Mouse (Mus musculus) MEL (cell line): Measurements from ENCODE around the gene Gm21885. TPM values are rescaled to one million over a fixed set of nuclear protein-coding genes. Genes with fewer than 3 reads are reported as not detected.

Source experiments
- DNase-seq: peaks from one replicate; pipeline ENCODE4 v3.0.0; 2011; ENCODE audit warnings: low read depth, low spot score
- H3K27ac ChIP-seq: 2 replicates; pipeline ENCODE4 v1.5.1; 2012; ENCODE audit warnings: low read depth, mild to moderate bottlenecking, control low read depth, low read length, moderate library complexity; ENCODE audit not compliant: control insufficient read depth
- H3K27me3 ChIP-seq, 2 experiments: fragments of 150-350 bp in 1 of 2; sonication (generic) in 1 of 2; 2 replicates each; pipeline ENCODE4 v1.6.1; 2012; ENCODE audit warnings: low read length in 2 of 2, mild to moderate bottlenecking in 2 of 2, improper control_type of control experiment in 1 of 2, moderate library complexity in 1 of 2; ENCODE audit not compliant: insufficient read depth in 2 of 2, control insufficient read depth in 1 of 2
- H3K36me3 ChIP-seq, 2 experiments: 2 replicates each; pipeline ENCODE4 v1.6.1; 2012 to 2014; ENCODE audit warnings: low read length in 2 of 2, improper control_type of control experiment in 1 of 2, inconsistent platforms in 1 of 2, mild to moderate bottlenecking in 1 of 2; ENCODE audit not compliant: insufficient read depth in 2 of 2, control insufficient read depth in 1 of 2
- H3K4me1 ChIP-seq, 2 experiments: fragments of 150-350 bp in 1 of 2; sonication (generic) in 1 of 2; 2 replicates each; pipeline ENCODE4 v1.6.1; 2012; ENCODE audit warnings: low read length in 2 of 2, improper control_type of control experiment in 1 of 2, mild to moderate bottlenecking in 1 of 2; ENCODE audit not compliant: insufficient read depth in 2 of 2, control insufficient read depth in 1 of 2
- H3K4me3 ChIP-seq, 2 experiments: fragments of 150-350 bp in 1 of 2; sonication (generic) in 1 of 2; 2 replicates each; pipeline ENCODE4 v1.5.1; 2012; ENCODE audit warnings: low read depth in 2 of 2, low read length in 2 of 2, mild to moderate bottlenecking in 2 of 2, moderate library complexity in 2 of 2, control low read depth in 1 of 2, improper control_type of control experiment in 1 of 2; ENCODE audit not compliant: control insufficient read depth in 1 of 2, insufficient read depth in 1 of 2
- H3K79me2 ChIP-seq: 2 replicates; pipeline ENCODE4 v1.6.1; 2012; ENCODE audit warnings: mild to moderate bottlenecking, low read length, moderate library complexity; ENCODE audit not compliant: control insufficient read depth, poor library complexity, insufficient read depth
- H3K9ac ChIP-seq: 2 replicates; pipeline ENCODE4 v1.6.1; 2012; ENCODE audit warnings: low read depth, mild to moderate bottlenecking, control low read depth, low read length, moderate library complexity; ENCODE audit not compliant: control insufficient read depth, poor library complexity, severe bottlenecking
- H3K9me3 ChIP-seq: fragments of 150-350 bp; sonication (generic); replicated peaks from 2 replicates; pipeline ENCODE4 v1.6.1; 2012; ENCODE audit warnings: mild to moderate bottlenecking, low read length, improper control_type of control experiment, moderate library complexity; ENCODE audit not compliant: insufficient read depth
- BHLHE40 ChIP-seq: IDR thresholded peaks from 2 replicates; pipeline ENCODE4 v1.6.1; 2012; ENCODE audit warnings: low read depth, mild to moderate bottlenecking, inconsistent platforms, low read length, improper control_type of control experiment, borderline replicate concordance
- CHD2 ChIP-seq: IDR thresholded peaks from 2 replicates; pipeline ENCODE4 v1.6.1; 2011; ENCODE audit warnings: low read length, improper control_type of control experiment
- CTCF ChIP-seq, 3 experiments: IDR thresholded peaks in 2 of 3; conservative IDR thresholded peaks in 1 of 3; 2 replicates each; pipeline ENCODE4 v1.5.1; 2011 to 2012; ENCODE audit warnings: low read length in 3 of 3, low read depth in 2 of 3, mild to moderate bottlenecking in 2 of 3, improper control_type of control experiment in 1 of 3, inconsistent platforms in 1 of 3, mixed read lengths in 1 of 3, moderate library complexity in 1 of 3; ENCODE audit not compliant: control insufficient read depth in 1 of 3, insufficient read depth in 1 of 3, poor library complexity in 1 of 3, severe bottlenecking in 1 of 3
- E2F4 ChIP-seq: IDR thresholded peaks from 2 replicates; pipeline ENCODE4 v1.6.1; 2011; ENCODE audit warnings: low read depth, low read length, improper control_type of control experiment, borderline replicate concordance
- ELF1 ChIP-seq: IDR thresholded peaks from 2 replicates; pipeline ENCODE4 v1.6.1; 2014; ENCODE audit warnings: low read depth, mild to moderate bottlenecking, inconsistent platforms, low read length, improper control_type of control experiment, moderate library complexity
- EP300 ChIP-seq, 2 experiments: IDR thresholded peaks; 2 replicates each; pipeline ENCODE4 v1.6.1; 2011; ENCODE audit warnings: improper control_type of control experiment in 2 of 2, low read length in 2 of 2, low read depth in 1 of 2, mild to moderate bottlenecking in 1 of 2
- ETS1 ChIP-seq: IDR thresholded peaks from 2 replicates; pipeline ENCODE4 v1.6.1; 2012; ENCODE audit warnings: low read depth, mild to moderate bottlenecking, inconsistent platforms, low read length, improper control_type of control experiment, moderate library complexity
- GABPA ChIP-seq: IDR thresholded peaks from 2 replicates; pipeline ENCODE4 v1.6.1; 2012; ENCODE audit warnings: low read depth, mild to moderate bottlenecking, inconsistent platforms, low read length, improper control_type of control experiment, moderate library complexity
- GATA1 ChIP-seq: IDR thresholded peaks from 2 replicates; pipeline ENCODE4 v1.6.1; 2011; ENCODE audit warnings: low read depth, low read length, improper control_type of control experiment
- HCFC1 ChIP-seq: IDR thresholded peaks from 2 replicates; pipeline ENCODE4 v1.6.1; 2012; ENCODE audit warnings: low read depth, mild to moderate bottlenecking, inconsistent platforms, low read length, improper control_type of control experiment, moderate library complexity
- JUND ChIP-seq: IDR thresholded peaks from 2 replicates; pipeline ENCODE4 v1.6.1; 2011; ENCODE audit warnings: low read depth, mild to moderate bottlenecking, improper control_type of control experiment, low read length
- KAT2A ChIP-seq: conservative IDR thresholded peaks from 2 replicates; pipeline ENCODE4 v1.6.1; 2012; ENCODE audit warnings: low read depth, low read length, improper control_type of control experiment, inconsistent platforms
- MAFK ChIP-seq: IDR thresholded peaks from 2 replicates; pipeline ENCODE4 v1.6.1; 2011; ENCODE audit warnings: low read depth, mild to moderate bottlenecking, low read length, improper control_type of control experiment, borderline replicate concordance
- MAZ ChIP-seq: IDR thresholded peaks from 2 replicates; pipeline ENCODE4 v1.6.1; 2012; ENCODE audit warnings: low read depth, mild to moderate bottlenecking, inconsistent platforms, low read length, improper control_type of control experiment
- MEF2A ChIP-seq: IDR thresholded peaks from 2 replicates; pipeline ENCODE4 v1.6.1; 2014; ENCODE audit warnings: low read depth, mild to moderate bottlenecking, inconsistent platforms, low read length, improper control_type of control experiment; ENCODE audit not compliant: poor library complexity, insufficient replicate concordance, severe bottlenecking; ENCODE audit errors: extremely low read depth
- MYC ChIP-seq: IDR thresholded peaks from 2 replicates; pipeline ENCODE4 v1.6.1; 2011; ENCODE audit warnings: low read depth, mild to moderate bottlenecking, low read length, improper control_type of control experiment, moderate library complexity
- NELFE ChIP-seq: IDR thresholded peaks from 2 replicates; pipeline ENCODE4 v1.6.1; 2011; ENCODE audit warnings: low read depth, low read length, improper control_type of control experiment
- NRF1 ChIP-seq: IDR thresholded peaks from 2 replicates; pipeline ENCODE4 v1.6.1; 2014; ENCODE audit warnings: low read depth, mild to moderate bottlenecking, inconsistent platforms, low read length, improper control_type of control experiment, moderate library complexity; ENCODE audit not compliant: poor library complexity, insufficient read depth, severe bottlenecking
- POLR2AphosphoS2 ChIP-seq: IDR thresholded peaks from 2 replicates; pipeline ENCODE4 v1.6.1; 2011; ENCODE audit warnings: low read length, improper control_type of control experiment
- POLR2AphosphoS5 ChIP-seq: IDR thresholded peaks from 2 replicates; pipeline ENCODE4 v1.6.1; 2012; ENCODE audit warnings: low read depth, borderline replicate concordance, mild to moderate bottlenecking, inconsistent platforms, low read length, moderate library complexity, mixed read lengths
- RAD21 ChIP-seq: IDR thresholded peaks from 2 replicates; pipeline ENCODE4 v1.6.1; 2011; ENCODE audit warnings: mild to moderate bottlenecking, low read depth, low read length, improper control_type of control experiment
- RCOR1 ChIP-seq: IDR thresholded peaks from 2 replicates; pipeline ENCODE4 v1.6.1; 2012; ENCODE audit warnings: low read depth, mild to moderate bottlenecking, inconsistent platforms, low read length, improper control_type of control experiment
- SIN3A ChIP-seq: IDR thresholded peaks from 2 replicates; pipeline ENCODE4 v1.6.1; 2012; ENCODE audit warnings: low read length, improper control_type of control experiment, inconsistent platforms
- SMC3 ChIP-seq: IDR thresholded peaks from 2 replicates; pipeline ENCODE4 v1.6.1; 2011; ENCODE audit warnings: low read depth, low read length, improper control_type of control experiment
- TAL1 ChIP-seq: IDR thresholded peaks from 2 replicates; pipeline ENCODE4 v1.6.1; 2012; ENCODE audit warnings: mild to moderate bottlenecking, inconsistent platforms, low read length, moderate library complexity, mixed read lengths
- TBP ChIP-seq: IDR thresholded peaks from 2 replicates; pipeline ENCODE4 v1.8.0; 2011; ENCODE audit warnings: low read depth, low read length, improper control_type of control experiment
- TCF12 ChIP-seq: IDR thresholded peaks from 2 replicates; pipeline ENCODE4 v1.6.1; 2014; ENCODE audit warnings: low read depth, mild to moderate bottlenecking, inconsistent platforms, low read length, improper control_type of control experiment, moderate library complexity
- UBTF ChIP-seq: IDR thresholded peaks from 2 replicates; pipeline ENCODE4 v1.6.1; 2012; ENCODE audit warnings: low read depth, mild to moderate bottlenecking, inconsistent platforms, low read length, improper control_type of control experiment, moderate library complexity, borderline replicate concordance; ENCODE audit not compliant: insufficient read depth
- USF1 ChIP-seq: IDR thresholded peaks from 2 replicates; pipeline ENCODE4 v1.6.1; 2014; ENCODE audit warnings: low read depth, mild to moderate bottlenecking, inconsistent platforms, low read length, improper control_type of control experiment, moderate library complexity
- ZMIZ1 ChIP-seq: IDR thresholded peaks from 2 replicates; pipeline ENCODE4 v1.6.1; 2012; ENCODE audit warnings: low read depth, mild to moderate bottlenecking, inconsistent platforms, low read length, improper control_type of control experiment, moderate library complexity
- ZNF384 ChIP-seq: IDR thresholded peaks from 2 replicates; pipeline ENCODE4 v1.6.1; 2012; ENCODE audit warnings: low read depth, mild to moderate bottlenecking, inconsistent platforms, low read length, improper control_type of control experiment
- polyA plus RNA-seq, 2 experiments: library from polyadenylated mRNA; stranded (reverse) in 1 of 2; unstranded in 1 of 2; fragments of >175 nt in 1 of 2; fragments of >200 nt in 1 of 2; gene quantifications; 2 replicates each; pipeline versions ENCODE4 v1.2.1 to v1.2.4; 2012; ENCODE audit warnings: low replicate concordance in 2 of 2, low read depth in 1 of 2; ENCODE audit not compliant: insufficient read length in 2 of 2, insufficient read depth in 1 of 2, missing spikeins in 1 of 2
- total RNA-seq: library from RNA; depleted of rRNA; stranded (reverse); fragments of 300-350 nt; gene quantifications from 2 replicates; pipeline ENCODE4 v1.2.3, GENCODE M21; 2012

The Gm21885 gene
- total and polyA plus RNA-seq, 3 experiments, result 0.74 TPM; not detected in 2

DNA sequence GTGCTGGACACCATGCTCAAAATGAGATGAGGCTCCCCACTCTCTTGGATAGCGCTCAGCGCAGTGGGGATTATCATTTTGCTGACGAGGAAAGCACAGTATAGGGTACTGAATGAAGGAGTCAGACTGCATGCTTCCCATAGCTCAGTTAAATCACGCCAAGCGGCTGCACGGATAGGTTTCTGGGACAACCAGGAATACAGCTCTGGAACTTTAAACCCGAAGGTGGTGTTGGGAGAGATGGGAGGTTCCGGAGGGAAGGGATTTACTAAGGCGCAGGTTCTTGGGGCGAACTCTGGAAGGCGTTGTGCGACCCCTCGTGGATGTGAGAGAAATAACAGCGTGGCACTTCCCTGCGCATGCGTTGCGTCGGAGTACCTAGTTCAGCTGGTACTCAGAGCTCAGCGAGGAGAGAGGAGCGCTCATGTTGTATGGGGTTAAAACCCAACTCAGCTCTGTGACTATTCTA lies 4.8 kb upstream of the Gm21885 start (continued):
- TF ChIP-seq RCOR1, result no peak
- TF ChIP-seq MYC, result peak; percentile 83
- TF ChIP-seq NELFE, result peak; percentile 47; the same call in 1 of the 2 replicates
- TF ChIP-seq HCFC1, result peak; percentile 35; the same call in 1 of the 2 replicates
- TF ChIP-seq MEF2A, result no peak
- TF ChIP-seq E2F4, result no peak
- peak; percentile 62; the same call in 1 of the 2 replicates for TF ChIP-seq SIN3A
- TF ChIP-seq POLR2AphosphoS2, result no peak
- TF ChIP-seq POLR2AphosphoS5, result no peak
- TF ChIP-seq UBTF, result no peak
- TF ChIP-seq CHD2, result no peak
- TF ChIP-seq ETS1, result no peak
- no peak for TF ChIP-seq TCF12
- no peak for TF ChIP-seq ZMIZ1
- TF ChIP-seq GABPA, result no peak
- TF ChIP-seq EP300 (IDR thresholded peaks at IDR 0.05; ENCODE audit: low read depth in 1 of 2, low read length in 2 of 2), result no peak
- no peak for TF ChIP-seq MAFK
- peak; percentile 97 for TF ChIP-seq NRF1
- no peak for TF ChIP-seq TBP
- TF ChIP-seq MAZ, result no peak
- TF ChIP-seq JUND, result no peak
- no peak for TF ChIP-seq USF1
- TF ChIP-seq GATA1, result no peak
- TF ChIP-seq, all 39 proteins: peak for 12

DNA sequence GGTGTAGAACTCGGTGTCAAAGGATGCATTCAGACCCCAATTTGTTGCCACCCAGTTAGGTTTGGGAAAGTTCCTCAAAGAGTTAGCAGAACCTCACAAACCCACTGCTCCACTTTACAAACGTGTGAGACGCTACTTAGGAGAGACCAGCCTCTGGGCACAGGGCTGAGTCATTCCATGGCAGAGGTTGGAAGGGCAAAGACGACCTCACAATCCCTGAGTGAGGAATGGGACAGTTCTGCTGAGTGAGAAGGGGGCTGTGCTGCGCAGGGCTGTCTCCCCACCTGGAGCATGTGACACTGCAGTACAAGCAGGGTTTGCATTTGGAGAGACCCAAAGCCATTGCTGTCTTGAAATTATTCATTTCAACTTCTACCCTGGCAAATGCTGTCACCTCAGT lies 618 bp downstream of the Gm21885 start:
- H3K79me2 ChIP-seq, result no peaks in the 10 kb centered on the region
- H3K27ac ChIP-seq, result no peak overlapping the region
- H3K9me3 ChIP-seq, result no peaks in the 10 kb centered on the region
- H3K27me3 ChIP-seq, result no peaks in the 10 kb centered on the region
- H3K4me1 ChIP-seq, result 0 out of 4 replicates have a peak, but pooled peaks cover 0 to 1% of the 10 kb centered on the region in 2 experiments
- DNase-seq, result no peak
- H3K36me3 ChIP-seq, result peaks cover 0 to 4% of the 10 kb centered on the region in 2 experiments; a peak in 2 of 4 replicates
- no peak overlapping the region for H3K9ac ChIP-seq
- no peak overlapping the region for H3K4me3 ChIP-seq
- TF ChIP-seq NRF1 (no peak), RCOR1 (no peak), E2F4 (no peak), TAL1 (no peak), RAD21 (no peak), CTCF (IDR thresholded peaks at IDR 0.05 in 2 of 3, conservative IDR thresholded peaks at IDR 0.05 in 1 of 3; ENCODE audit: control insufficient read depth in 1 of 3, insufficient read depth in 1 of 3, low read depth in 2 of 3, low read length in 3 of 3, poor library complexity in 1 of 3, severe bottlenecking in 1 of 3) (no peak), KAT2A (no peak), ELF1 (no peak), HCFC1 (no peak), UBTF (no peak), NELFE (0 out of 2 replicates have a peak, but pooled peaks have one; percentile 12), ZNF384 (peak; percentile 67; the same call in 1 of the 2 replicates), MAFK (no peak), BHLHE40 (no peak), TCF12 (no peak), SMC3 (no peak)
